Mouse (Mus musculus) cortical plate, adult 2 months (tissue): ENCODE results near the gene Tmc3. TPM values are rescaled to one million over a fixed set of nuclear protein-coding genes. Genes with fewer than 3 reads are reported as not detected.

Experiments
- H3K27ac ChIP-seq: fragments of 200-500 bp; 2 replicates; pipeline ENCODE4 v1.5.1; 2012; ENCODE audit warnings: low read length, control low read depth, inconsistent platforms; ENCODE audit not compliant: insufficient read depth
- H3K4me1 ChIP-seq: fragments of 200-500 bp; 2 replicates; pipeline ENCODE4 v1.6.1; 2011; ENCODE audit warnings: low read length; ENCODE audit not compliant: control insufficient read depth, insufficient read depth
- H3K4me3 ChIP-seq: fragments of 200-500 bp; 2 replicates; pipeline ENCODE4 v1.5.1; 2011; ENCODE audit warnings: mild to moderate bottlenecking, low read length, control low read depth; ENCODE audit not compliant: insufficient read depth
- CTCF ChIP-seq: fragments of 200-500 bp; IDR thresholded peaks from 2 replicates; pipeline ENCODE4 v1.5.1; 2011; ENCODE audit warnings: mild to moderate bottlenecking, control low read depth, low read length; ENCODE audit not compliant: insufficient read depth; ENCODE audit errors: extremely low read depth
- POLR2A ChIP-seq: fragments of 200-500 bp; IDR thresholded peaks from 2 replicates; pipeline ENCODE4 v1.6.1; 2011; ENCODE audit warnings: mild to moderate bottlenecking, low read length, control low read depth; ENCODE audit not compliant: insufficient read depth; ENCODE audit errors: extremely low read depth
- polyA plus RNA-seq: library from polyadenylated mRNA; depleted of rRNA; stranded (reverse); fragments of >200 nt; gene quantifications from 2 replicates; pipeline ENCODE4 v1.2.3, GENCODE M21; 2012

Tmc3 gene
- polyA plus RNA-seq, 1 experiment, result 0.54 TPM

DNA sequence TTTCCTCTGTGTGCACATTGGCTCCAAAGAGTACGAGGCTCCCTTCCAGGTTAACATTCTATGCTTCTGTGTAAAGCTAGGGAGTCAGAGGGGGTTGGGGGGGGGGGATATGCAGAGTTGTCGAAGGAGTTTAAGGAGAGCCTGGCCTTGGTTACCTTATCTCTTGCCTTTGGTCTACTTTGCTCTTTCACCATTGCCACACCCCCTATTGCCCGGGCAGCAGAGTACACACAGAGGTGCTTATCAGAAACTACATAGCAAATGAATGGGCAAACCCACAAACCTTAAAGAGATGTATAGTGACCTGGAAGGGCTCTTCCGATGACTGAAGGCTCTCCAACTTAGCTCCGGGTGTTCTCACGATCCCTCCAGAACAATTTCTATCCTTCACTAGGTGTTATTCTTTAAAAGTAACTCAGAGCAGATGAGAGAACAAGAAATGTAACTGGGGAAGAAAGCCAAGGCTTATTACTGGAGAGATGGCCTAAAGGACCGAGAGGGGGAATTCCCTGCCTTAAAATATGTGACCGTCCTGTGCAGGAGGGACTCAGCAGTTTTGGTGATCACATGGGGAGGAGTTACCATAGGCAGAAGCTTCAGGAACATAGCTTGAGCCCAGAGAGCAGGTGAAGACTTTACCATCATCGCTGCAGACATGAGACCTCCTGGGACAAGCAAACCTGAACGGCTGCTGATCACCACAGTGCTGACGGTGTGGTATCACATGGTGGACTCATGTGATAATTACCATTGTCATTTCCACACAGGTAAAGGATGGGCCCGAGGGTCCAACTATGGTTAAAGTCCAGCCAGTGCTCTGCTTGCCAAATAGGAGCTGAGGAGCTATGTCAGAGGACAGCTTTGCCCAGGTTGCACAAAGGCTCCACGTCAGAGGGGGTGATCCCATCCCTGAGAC lies 14.5 kb downstream of the Tmc3 start:
- Histone ChIP-seq H3K4me1 (no peaks in the 10 kb centered on the region), H3K4me3 (no peak overlapping the region), H3K27ac (no peak overlapping the region)
- TF ChIP-seq POLR2A (no peak), CTCF (no peak)

DNA sequence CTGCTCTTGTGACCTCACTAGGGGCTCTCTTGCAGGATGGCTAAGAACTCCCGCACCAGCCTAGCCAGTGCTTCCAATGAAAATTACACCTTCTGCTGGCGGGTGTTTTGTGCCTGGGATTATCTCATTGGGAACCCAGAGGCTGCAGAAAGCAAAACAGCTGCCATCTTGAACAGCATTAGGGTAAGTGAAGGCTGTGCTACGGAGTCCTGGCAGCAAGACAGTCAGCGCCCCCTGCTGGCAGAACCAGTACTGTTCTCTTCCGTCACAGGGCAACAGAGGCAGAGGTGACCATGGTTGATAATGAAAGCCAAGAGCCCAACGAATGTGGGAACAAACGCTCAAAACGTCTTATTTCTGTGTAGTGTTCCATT lies 15.2 kb downstream of the Tmc3 start:
- Histone ChIP-seq H3K4me1 (no peaks in the 10 kb centered on the region), H3K4me3 (no peak overlapping the region), H3K27ac (no peak overlapping the region)
- TF ChIP-seq POLR2A (no peak), CTCF (peak; percentile 53)

DNA sequence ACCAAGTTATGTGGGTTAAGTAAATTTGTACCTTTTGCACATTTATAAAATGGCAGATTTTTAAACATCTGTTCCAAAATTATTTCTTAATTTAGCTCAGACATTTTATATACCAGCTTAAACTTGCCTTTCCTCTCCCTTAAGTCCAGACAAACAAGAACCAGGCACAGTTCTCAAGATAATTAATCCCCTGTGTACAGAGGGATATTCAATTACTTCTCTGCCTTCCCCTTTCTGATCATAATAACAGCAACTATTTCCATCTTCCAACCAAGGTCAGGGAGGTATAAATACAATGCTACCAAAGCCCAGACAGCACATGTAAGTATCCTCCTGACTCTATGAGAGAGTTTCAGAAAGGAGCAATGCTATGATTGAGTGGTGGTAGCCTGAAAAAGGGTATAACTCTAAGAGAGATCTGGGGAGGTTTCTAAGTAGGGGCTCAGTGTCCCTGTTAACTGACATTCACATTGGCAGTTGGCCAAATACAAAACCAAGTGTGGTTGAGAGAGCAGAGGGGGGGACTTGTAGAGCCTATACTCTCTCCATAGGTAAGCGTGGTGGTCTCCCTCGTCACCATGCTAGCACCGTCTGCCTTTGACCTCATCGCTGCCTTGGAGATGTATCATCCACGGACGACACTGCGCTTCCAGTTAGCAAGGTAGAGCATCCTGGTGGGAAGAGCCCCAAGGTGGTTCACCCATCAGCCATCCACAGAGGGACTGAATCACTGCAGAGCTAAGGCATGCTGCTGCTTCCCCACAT lies 19.6 kb downstream of the Tmc3 start:
- TF ChIP-seq CTCF (no peak), POLR2A (no peak)
- H3K4me1 ChIP-seq, result no peaks in the 10 kb centered on the region
- no peak overlapping the region for H3K27ac ChIP-seq
- no peak overlapping the region for H3K4me3 ChIP-seq

DNA sequence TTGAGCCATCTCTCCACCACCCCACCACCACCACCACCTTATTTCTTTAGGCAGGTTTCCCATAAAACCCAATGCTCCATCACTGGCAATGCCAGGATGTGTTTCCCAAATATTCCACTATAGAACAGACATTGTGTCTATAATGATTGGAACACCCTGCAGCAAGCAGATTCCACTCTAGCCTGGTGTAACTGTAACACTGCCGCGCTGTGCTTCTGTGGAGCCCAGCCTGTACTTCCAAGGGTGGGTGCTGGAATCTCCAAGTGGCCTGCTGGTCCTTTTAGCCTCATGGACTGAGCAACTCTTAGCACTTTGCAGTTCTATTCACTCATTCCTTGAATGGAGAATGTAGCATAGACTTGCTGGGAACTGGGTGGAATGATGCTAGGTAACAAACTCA lies 22.1 kb downstream of the Tmc3 start:
- Histone ChIP-seq H3K4me3 (no peak overlapping the region), H3K27ac (no peak overlapping the region), H3K4me1 (no peaks in the 10 kb centered on the region)
- TF ChIP-seq POLR2A (no peak), CTCF (no peak)

GRCm38 (mm10) chr7:83609891-83610290 lies 25.2 kb downstream of the Tmc3 start:
- no peak for TF ChIP-seq POLR2A
- no peak for TF ChIP-seq CTCF
- Histone ChIP-seq H3K4me1 (no peaks in the 10 kb centered on the region), H3K4me3 (no peak overlapping the region), H3K27ac (no peak overlapping the region)

- H3K4me3 ChIP-seq, result no peak overlapping the region
- H3K27ac ChIP-seq, result no peak overlapping the region
- H3K4me1 ChIP-seq, result peaks cover 1% of the 10 kb centered on the region
- TF ChIP-seq POLR2A (no peak), CTCF (no peak)
Observed at GRCm38 (mm10) chr7:83611886-83612285, 27.2 kb downstream of the Tmc3 start.

GRCm38 (mm10) chr7:83615272-83615671 lies 30.5 kb downstream of the Tmc3 start:
- no peak overlapping the region for H3K4me3 ChIP-seq
- TF ChIP-seq POLR2A (no peak), CTCF (no peak)
- peaks cover 1% of the 10 kb centered on the region for H3K4me1 ChIP-seq
- H3K27ac ChIP-seq, result no peak overlapping the region

GRCm38 (mm10) chr7:83615815-83616214 lies 31.1 kb downstream of the Tmc3 start:
- peaks cover 1% of the 10 kb centered on the region for H3K4me1 ChIP-seq
- H3K27ac ChIP-seq, result no peak overlapping the region
- no peak for TF ChIP-seq CTCF
- H3K4me3 ChIP-seq, result no peak overlapping the region

DNA sequence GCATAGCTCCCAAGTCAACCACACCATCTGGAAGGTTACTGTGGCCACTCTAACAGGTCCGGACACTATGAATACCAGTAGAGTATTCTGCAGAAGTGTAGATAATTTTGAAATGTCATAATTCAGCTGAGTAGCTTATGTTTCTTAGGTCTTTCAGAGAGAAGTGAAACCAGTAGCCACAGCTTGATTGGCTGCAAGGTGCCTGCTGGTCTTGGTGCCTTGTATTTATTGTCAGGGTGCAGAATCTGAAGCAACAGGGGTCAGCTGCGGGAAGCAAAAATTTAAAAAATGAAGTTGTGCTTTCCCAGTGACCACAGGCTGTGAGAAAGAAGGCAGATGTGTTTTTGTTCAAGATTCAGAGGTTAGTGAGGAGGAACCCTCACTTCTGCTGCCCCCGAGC lies 31.5 kb downstream of the Tmc3 start:
- H3K27ac ChIP-seq, result no peak overlapping the region
- TF ChIP-seq CTCF, result no peak
- no peak for TF ChIP-seq POLR2A
- H3K4me3 ChIP-seq, result no peak overlapping the region
- peaks cover 1% of the 10 kb centered on the region for H3K4me1 ChIP-seq

- Histone ChIP-seq H3K4me3 (no peak overlapping the region), H3K27ac (no peak overlapping the region), H3K4me1 (peaks cover 1% of the 10 kb centered on the region)
- no peak for TF ChIP-seq CTCF
- no peak for TF ChIP-seq POLR2A
Observed at GRCm38 (mm10) chr7:83618709-83619108, 34.0 kb downstream of the Tmc3 start.
